Mouse (Mus musculus) forebrain, embryonic 16.5 days (tissue): Measurements from ENCODE around the gene Mapk9. TPM values are rescaled to one million over a fixed set of nuclear protein-coding genes. Genes with fewer than 3 reads are reported as not detected.

Experiments
- ATAC-seq: fragments of 200-750 bp; cut with Nextera tagmentation; 2 replicates; pipeline ENCODE4 v1.8.0; 2017; ENCODE audit warnings: mild to moderate bottlenecking, moderate library complexity
- H3K27ac ChIP-seq: fragments of 300-500 bp; sonication (generic); 2 replicates; pipeline ENCODE4 v1.5.1; 2014; ENCODE audit warnings: low read length, control low read depth
- H3K27me3 ChIP-seq: fragments of 300-500 bp; sonication (generic); replicated peaks from 2 replicates; pipeline ENCODE4 v1.6.1; 2014; ENCODE audit warnings: low read length; ENCODE audit not compliant: control insufficient read depth, insufficient read depth
- H3K36me3 ChIP-seq: fragments of 300-500 bp; sonication (generic); 2 replicates; pipeline ENCODE4 v1.6.1; 2014; ENCODE audit not compliant: control insufficient read depth, insufficient read depth
- H3K4me1 ChIP-seq: fragments of 300-500 bp; sonication (generic); replicated peaks from 2 replicates; pipeline ENCODE4 v1.6.1; 2014; ENCODE audit warnings: low read length; ENCODE audit not compliant: control insufficient read depth, insufficient read depth
- H3K4me2 ChIP-seq: fragments of 300-500 bp; sonication (generic); 2 replicates; pipeline ENCODE4 v1.6.1; 2014; ENCODE audit warnings: mild to moderate bottlenecking, low read length, control low read depth
- H3K4me3 ChIP-seq: fragments of 300-500 bp; sonication (generic); replicated peaks from 2 replicates; pipeline ENCODE4 v1.5.1; 2014; ENCODE audit warnings: mild to moderate bottlenecking, low read length, control low read depth
- H3K9ac ChIP-seq: fragments of 300-500 bp; sonication (generic); replicated peaks from 2 replicates; pipeline ENCODE4 v1.6.1; 2014; ENCODE audit warnings: low read depth, low read length, control low read depth
- H3K9me3 ChIP-seq: fragments of 300-500 bp; sonication (generic); 2 replicates; pipeline ENCODE4 v1.6.1; 2016; ENCODE audit warnings: low read length; ENCODE audit not compliant: control insufficient read depth
- WGBS: fragments of 180-500 bp; shearing (Covaris S2); extraction: QIAGEN DNeasy Blood & Tissue Kit; methylation state at CpG from one replicate; pipeline ENCODE4 v1.1.7; 2014; 5-methylcytosine and 5-hydroxymethylcytosine counted together
- polyA plus RNA-seq: library from polyadenylated mRNA; unstranded; fragments of >200 nt; fragmentation: Nextera tagmentation; extraction: Ambion mirVana; gene quantifications from 2 replicates; pipeline ENCODE4 v1.2.1, GENCODE M21; 2015

Gene Mapk9
- polyA plus RNA-seq, 1 experiment from 2014 or later: 45.7 TPM

DNA sequence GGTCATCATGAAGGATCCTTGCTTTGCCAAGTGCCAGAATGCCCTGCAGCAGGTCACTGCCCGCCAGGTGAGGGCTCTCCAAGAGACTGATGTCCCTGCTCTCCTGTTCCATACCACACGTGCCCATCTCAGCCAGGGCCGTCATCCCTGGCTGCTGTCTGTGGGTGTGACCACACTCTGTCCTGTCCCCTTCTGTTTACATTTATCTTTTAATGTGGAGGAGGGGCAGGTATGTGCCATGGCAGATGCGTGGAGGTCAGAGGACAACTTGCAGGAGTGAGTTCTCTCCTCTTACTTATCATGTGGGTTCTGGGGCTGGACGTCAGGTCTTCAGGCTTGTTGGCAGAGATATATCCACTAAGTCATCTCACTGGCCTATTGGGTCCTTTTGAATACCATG lies 13.6 kb upstream of the Mapk9 start:
- Histone ChIP-seq H3K9ac (no peak overlapping the region), H3K4me3 (no peak overlapping the region), H3K9me3 (no peaks in the 10 kb centered on the region), H3K4me2 (no peak overlapping the region), H3K4me1 (no peaks in the 10 kb centered on the region), H3K36me3 (peaks cover 21% of the 10 kb centered on the region), H3K27ac (no peak overlapping the region), H3K27me3 (no peaks in the 10 kb centered on the region)
- WGBS: 93% methylated on average over 5 of the region's 5 CpGs
- no peak for ATAC-seq

- H3K9ac ChIP-seq: no peak overlapping the region
- H3K27ac ChIP-seq: no peak overlapping the region
- 83% methylated on average over 6 of the region's 6 CpGs for WGBS
- ATAC-seq: no peak
- H3K4me3 ChIP-seq: no peak overlapping the region
- H3K27me3 ChIP-seq: no peaks in the 10 kb centered on the region
- peaks cover 21% of the 10 kb centered on the region for H3K36me3 ChIP-seq
- no peaks in the 10 kb centered on the region for H3K9me3 ChIP-seq
- H3K4me2 ChIP-seq: no peak overlapping the region
- no peaks in the 10 kb centered on the region for H3K4me1 ChIP-seq
Observed at GRCm38 (mm10) chr11:49834248-49834647, 12.3 kb upstream of the Mapk9 start.

- peaks cover 21% of the 10 kb centered on the region for H3K36me3 ChIP-seq
- WGBS: 93% methylated on average over 11 of the region's 11 CpGs
- H3K4me3 ChIP-seq: no peak overlapping the region
- no peaks in the 10 kb centered on the region for H3K4me1 ChIP-seq
- no peaks in the 10 kb centered on the region for H3K9me3 ChIP-seq
- no peak overlapping the region for H3K27ac ChIP-seq
- H3K9ac ChIP-seq: no peak overlapping the region
- H3K4me2 ChIP-seq: no peak overlapping the region
- H3K27me3 ChIP-seq: no peaks in the 10 kb centered on the region
- no peak for ATAC-seq
Observed at GRCm38 (mm10) chr11:49835257-49835956, 11.1 kb upstream of the Mapk9 start.

GRCm38 (mm10) chr11:49837717-49838407 lies 8.7 kb upstream of the Mapk9 start:
- Histone ChIP-seq H3K4me1 (no peaks in the 10 kb centered on the region), H3K9me3 (no peaks in the 10 kb centered on the region), H3K36me3 (peaks cover 19% of the 10 kb centered on the region), H3K4me3 (no peak overlapping the region), H3K4me2 (no peak overlapping the region), H3K27ac (no peak overlapping the region), H3K27me3 (no peaks in the 10 kb centered on the region), H3K9ac (no peak overlapping the region)
- WGBS: 34% methylated on average over 13 of the region's 13 CpGs
- ATAC-seq: no peak

- Histone ChIP-seq H3K27ac (no peak overlapping the region), H3K4me1 (peaks cover 2% of the 10 kb centered on the region), H3K4me2 (no peak overlapping the region), H3K4me3 (no peak overlapping the region), H3K9ac (no peak overlapping the region), H3K36me3 (peaks cover under 1% of the 10 kb centered on the region; the same call in 1 of the 2 replicates), H3K27me3 (no peaks in the 10 kb centered on the region), H3K9me3 (no peaks in the 10 kb centered on the region)
- WGBS: 67% methylated on average over 1 of the region's 1 CpGs
- ATAC-seq: no peak
Observed at GRCm38 (mm10) chr11:49840666-49841065, 5.9 kb upstream of the Mapk9 start.

DNA sequence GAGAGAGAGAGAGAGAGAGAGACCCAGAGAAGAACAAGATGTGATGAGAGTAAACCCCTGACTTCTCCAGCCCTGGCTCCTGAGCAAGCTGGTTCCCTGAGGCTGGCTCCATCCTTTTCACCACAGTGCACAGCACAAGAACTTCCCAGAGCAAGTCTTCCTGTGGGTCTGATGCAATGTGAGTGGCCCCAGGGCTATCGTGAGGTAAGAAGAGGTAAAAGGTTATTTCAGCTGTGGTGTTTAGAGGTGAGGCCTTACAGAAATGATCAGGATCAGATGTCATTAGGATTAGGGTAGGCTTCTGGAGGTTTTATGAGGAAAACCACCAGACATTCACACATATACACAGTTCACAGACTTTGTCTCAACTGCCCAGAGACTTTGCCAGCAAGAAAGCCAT lies 4.7 kb upstream of the Mapk9 start:
- Histone ChIP-seq H3K4me2 (no peak overlapping the region), H3K27me3 (no peaks in the 10 kb centered on the region), H3K36me3 (no peaks in the 10 kb centered on the region), H3K9me3 (no peaks in the 10 kb centered on the region), H3K27ac (no peak overlapping the region), H3K9ac (no peak overlapping the region), H3K4me1 (peaks cover 9% of the 10 kb centered on the region), H3K4me3 (no peak overlapping the region)
- ATAC-seq: no peak
- WGBS: 85% methylated on average over 1 of the region's 1 CpGs

GRCm38 (mm10) chr11:49842718-49843117 lies 3.8 kb upstream of the Mapk9 start:
- no peaks in the 10 kb centered on the region for H3K9me3 ChIP-seq
- no peak overlapping the region for H3K4me2 ChIP-seq
- H3K27ac ChIP-seq: no peak overlapping the region
- H3K4me1 ChIP-seq: peaks cover 15% of the 10 kb centered on the region
- H3K4me3 ChIP-seq: no peak overlapping the region
- H3K36me3 ChIP-seq: no peaks in the 10 kb centered on the region
- ATAC-seq: no peak
- no peak overlapping the region for H3K9ac ChIP-seq
- no peaks in the 10 kb centered on the region for H3K27me3 ChIP-seq
- WGBS: 68% methylated on average over 3 of the region's 3 CpGs

GRCm38 (mm10) chr11:49844311-49844710 lies 2.2 kb upstream of the Mapk9 start:
- Histone ChIP-seq H3K9ac (no peak overlapping the region), H3K27me3 (no peaks in the 10 kb centered on the region), H3K4me3 (no peak overlapping the region), H3K36me3 (no peaks in the 10 kb centered on the region), H3K4me1 (peaks cover 26% of the 10 kb centered on the region), H3K27ac (no peak overlapping the region), H3K4me2 (no peak overlapping the region), H3K9me3 (no peaks in the 10 kb centered on the region)
- WGBS: 91% methylated on average over 10 of the region's 10 CpGs
- ATAC-seq: no peak

DNA sequence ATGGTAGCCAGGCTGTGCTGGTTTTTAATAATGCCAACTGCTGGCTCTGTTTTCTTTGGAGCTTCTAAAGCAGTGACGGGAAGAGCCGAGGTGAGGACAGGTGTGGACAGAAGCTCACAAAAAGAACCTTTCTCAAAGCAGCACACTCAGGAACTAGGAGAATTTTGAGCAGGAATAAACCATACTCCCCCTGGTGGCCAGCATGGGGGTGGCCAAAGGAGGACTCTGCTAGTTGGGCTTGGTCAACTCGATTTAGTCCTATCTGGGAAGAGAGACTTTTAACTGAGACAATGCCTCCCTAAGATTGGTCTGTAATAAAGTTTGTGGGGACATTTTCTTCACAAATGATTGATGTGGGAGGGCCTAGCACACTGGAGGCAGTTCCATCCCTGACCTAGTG lies 1.6 kb upstream of the Mapk9 start:
- H3K27me3 ChIP-seq: no peaks in the 10 kb centered on the region
- H3K9me3 ChIP-seq: no peaks in the 10 kb centered on the region
- H3K4me2 ChIP-seq: no peak overlapping the region
- no peak overlapping the region for H3K4me3 ChIP-seq
- H3K4me1 ChIP-seq: peaks cover 26% of the 10 kb centered on the region
- ATAC-seq: no peak
- H3K9ac ChIP-seq: no peak overlapping the region
- WGBS: 52% methylated on average over 3 of the region's 3 CpGs
- no peak overlapping the region for H3K27ac ChIP-seq
- H3K36me3 ChIP-seq: no peaks in the 10 kb centered on the region
